Mouse (Mus musculus): ENCODE results near the gene Dcxr.
"Not testable (repeated sequence)": the region's sequence is repeated elsewhere in the genome, so short reads cannot be mapped to it uniquely, and the experiment has no call there.

Dcxr gene

DNA sequence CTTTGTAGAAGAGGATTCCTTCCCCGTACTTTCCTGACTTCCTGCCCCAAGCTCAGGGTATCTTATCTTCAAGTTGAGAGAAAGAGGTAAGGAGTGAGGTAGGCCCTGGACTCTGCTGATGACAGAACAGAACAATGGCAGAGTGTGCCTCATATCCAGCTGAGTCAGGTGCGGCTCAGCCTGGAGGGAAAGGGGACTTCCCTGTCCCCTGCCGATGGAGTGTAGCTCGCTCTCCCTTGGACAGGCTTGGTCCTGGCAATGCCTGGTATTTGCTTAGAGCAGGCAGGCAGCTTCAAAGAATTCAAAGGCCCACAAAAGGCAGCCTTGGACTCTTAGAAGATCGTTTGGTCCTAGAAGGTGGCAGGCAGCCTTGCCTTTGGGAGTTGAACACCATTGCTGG is 21.0 kb downstream of the Dcxr start:
- DNase-seq = no peak

DNA sequence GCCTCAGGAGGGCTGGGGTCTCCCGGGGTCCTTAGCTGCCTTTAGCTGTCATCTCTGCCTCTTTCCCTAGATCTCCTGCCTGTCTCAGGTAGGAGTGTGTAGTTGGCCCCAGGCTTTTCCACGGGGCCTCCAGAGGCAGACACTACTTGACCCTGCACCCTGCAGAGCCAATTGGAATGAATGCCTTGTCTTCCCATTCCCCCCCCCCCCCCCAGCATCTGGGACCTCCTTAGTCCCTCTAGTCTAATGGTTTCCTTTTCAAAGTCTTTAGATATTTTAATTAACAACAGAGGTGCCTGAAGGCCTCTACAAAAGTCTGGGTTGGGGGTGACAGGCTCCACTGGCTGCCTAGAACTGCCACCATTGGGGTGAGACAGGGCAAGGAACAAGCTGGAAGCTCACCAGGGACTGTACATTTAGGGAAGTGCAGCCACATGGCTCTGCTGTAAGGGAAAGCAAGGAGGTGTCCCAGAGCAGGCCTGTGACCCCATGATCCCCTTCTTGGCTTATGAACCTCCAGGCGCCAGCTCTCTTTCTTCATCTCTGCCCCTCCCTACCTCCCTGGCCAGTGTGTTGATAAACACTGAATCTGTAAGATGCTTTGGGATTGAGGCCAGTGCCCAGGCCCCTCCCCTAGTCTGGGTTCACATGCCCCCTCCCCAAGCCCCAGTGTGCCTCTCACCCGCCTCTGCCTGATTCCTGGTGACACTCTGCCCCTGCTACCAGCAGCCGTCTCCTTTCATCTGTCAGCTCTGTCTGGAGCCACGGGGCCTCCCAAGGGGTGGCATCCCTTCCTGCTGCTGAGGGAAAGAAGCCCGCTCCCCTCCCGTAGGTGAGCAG is 22.4 kb downstream of the Dcxr start:
- DNase-seq = no peak

- DNase-seq = no peak
Measured at GRCm38 (mm10) chr11:120703696-120704454, 23.2 kb downstream of the Dcxr start.

DNA sequence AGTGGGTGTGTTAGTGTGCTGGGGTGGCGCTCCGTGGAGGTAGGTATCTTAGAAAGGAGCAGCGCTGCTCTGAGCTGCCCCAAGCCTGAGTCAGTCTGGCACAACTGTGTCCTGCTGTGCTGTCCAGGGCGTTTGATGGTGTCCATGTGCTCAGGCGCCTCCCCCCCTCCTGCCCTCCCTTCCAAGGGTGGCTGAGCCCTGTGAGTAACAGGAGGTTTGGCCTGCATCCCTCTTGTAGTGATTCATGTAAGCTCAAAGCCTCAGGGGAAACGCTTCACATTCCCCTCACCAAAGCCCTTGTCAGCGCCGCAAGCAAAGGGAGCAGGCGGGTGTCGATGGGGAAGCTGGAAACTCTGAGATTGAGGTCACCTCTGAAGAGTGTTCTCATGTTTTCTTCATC is 29.3 kb downstream of the Dcxr start:
- DNase-seq = no peak

DNA sequence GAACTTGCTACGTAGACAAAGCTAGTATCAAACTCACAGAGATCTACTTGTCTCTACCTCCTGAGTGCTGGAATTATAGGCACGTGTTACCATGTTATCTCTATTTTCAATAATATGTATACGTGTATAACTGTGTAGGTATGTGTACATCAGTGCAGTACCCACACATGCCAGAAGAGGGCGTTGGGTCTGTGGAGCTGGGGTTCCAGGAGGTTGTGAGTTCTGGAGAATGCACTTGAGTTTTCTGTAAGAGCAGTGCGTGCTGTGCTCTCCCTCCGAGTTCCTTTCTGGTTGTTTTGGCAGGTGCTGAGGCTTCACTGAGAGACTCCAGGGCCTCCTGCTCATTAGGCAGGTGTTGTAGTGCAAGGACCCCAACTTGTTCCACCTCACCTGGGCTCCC is 30.5 kb downstream of the Dcxr start:
- no peak for DNase-seq

- no peak for DNase-seq
Measured at GRCm38 (mm10) chr11:120695641-120696040, 31.4 kb downstream of the Dcxr start.

DNA sequence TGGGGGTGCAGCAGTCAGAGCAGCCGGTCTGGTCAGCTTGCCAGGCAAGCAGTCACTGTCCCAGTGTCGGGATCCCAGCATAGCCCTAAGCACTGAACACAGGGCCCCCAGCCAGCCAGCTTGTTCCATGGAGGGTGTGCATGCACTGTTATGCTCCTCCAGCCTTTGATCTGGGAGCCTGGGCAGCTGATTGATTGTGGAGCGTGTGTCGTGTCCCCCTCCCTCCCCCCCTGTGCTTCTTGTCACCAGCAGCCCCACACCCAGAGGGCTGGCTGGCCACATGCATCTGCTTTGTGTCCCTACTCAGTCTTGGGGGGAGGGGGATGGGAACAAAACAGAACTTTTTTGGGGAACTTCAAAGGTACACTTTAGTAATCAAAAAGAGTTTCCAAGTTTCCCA is 31.9 kb downstream of the Dcxr start:
- DNase-seq = no peak

DNA sequence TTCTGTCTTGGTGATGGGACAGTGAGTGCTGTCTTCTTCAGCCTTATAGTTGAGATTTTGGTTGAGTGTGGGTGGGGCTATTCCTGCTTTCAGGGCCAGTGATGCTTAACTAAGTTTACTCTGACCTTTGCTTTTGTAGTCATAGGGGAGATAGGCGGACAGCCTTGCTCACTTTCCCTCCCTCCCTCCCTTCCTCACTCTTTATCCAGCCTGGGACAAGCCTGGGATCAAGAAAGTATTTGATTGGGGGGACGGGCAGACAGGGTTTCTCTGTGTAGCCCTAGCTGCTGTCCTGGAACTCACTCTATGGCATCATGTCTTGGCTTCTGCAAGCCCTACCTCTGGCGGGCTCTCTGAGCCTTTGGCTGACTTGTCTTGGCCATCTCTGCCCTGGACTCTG is 33.6 kb downstream of the Dcxr start:
- no peak for DNase-seq

DNA sequence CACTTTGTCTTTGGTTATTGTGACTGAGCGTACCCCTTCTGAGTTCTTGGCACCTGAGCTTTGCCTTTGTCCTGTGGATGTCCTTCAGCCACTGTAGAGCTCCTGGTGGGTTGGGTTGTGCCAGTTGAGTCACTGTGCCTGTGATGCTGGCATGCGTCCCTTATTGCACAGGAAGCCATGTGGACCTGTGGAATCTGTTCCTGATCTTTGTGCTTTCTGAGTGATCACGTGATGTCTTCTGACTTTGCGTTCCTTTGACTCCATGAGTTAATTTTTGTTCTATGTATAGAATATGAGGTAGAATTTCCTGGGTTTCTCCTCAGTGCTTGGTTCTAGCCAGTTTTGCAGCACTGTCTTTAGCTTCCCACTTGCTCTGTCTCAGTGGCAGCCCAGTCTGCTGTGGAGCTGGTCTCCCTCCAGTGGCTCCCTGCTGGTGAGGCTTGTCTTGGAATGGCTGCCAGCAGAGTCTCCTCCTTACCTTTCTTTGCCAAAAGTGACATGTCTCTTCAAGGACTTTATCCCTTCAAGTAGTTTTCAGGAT is 34.5 kb downstream of the Dcxr start:
- no peak for DNase-seq

DNA sequence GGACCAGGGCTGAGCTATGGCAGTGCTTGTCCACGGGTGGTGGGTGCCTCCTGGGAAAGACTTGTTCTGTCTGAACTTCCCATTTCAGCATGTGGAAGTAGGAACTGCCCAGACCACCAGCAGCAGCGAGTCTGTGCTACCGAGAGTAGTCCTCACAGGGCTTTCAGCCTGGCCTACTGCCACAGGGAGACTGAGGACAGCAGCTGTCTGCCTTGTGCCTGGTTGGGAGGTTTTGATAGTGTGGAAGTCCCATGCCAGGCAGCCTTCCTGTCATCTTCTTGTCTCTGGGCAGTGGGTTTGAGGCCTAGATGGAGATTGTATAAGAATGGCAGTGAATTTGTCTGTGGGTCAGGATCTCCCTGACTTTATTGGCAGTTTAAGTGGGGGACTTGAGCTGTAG is 37.7 kb downstream of the Dcxr start:
- DNase-seq = no peak

DNA sequence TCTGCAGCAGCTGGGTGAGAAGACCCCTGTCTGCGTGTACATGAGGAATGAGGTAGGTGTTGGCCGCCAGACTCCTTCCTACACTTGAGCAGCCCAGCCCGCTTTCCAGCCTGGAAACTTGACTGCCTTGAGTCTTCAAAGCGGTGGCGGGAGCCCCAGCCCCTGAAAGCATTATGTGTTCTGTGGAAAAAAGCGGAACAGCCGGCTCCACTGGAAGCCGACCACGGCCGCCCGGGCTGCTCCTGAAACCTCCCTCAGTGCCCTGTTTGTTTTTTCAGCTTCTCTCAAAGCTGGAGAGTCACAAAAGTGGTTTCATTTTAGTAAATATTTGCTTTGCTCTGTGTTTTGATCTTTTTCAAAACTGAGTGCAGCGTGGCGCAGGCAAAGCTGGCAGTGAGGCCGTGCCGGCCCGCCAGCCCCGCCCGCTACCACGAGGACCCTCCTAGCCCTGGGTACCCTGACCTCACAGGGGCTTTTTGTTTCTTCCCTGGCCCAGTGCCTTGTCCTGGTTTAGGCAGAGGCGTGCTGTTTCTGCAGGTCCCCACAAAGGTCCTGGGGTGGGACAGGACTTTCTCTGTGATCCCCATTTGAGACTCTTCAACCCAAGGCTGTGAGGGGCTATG is 40.3 kb downstream of the Dcxr start:
- no peak for DNase-seq

GRCm38 (mm10) chr11:120684660-120685059 is 42.4 kb downstream of the Dcxr start:
- DNase-seq = no peak

DNA sequence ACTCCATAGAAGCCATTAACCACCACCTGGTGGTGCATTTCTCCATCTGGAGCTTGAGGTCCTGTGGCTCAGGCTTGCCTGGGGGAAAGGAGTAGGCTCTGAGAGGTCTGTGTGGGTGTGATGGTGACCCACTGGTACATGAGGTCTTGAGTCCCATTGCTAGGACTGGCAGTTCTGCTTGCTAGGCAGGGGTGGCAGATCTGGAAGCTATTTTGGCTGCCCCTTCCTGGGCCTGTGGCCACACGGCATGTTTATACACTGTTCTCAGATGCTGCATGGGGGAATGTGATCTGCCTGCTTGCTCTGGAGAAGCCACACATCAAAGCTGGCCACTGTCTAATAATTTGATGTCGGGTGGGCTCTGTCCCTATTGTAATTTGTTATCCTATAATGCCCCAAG is 43.0 kb downstream of the Dcxr start:
- DNase-seq = no peak

- DNase-seq = no peak
Measured at GRCm38 (mm10) chr11:120683536-120683935, 43.5 kb downstream of the Dcxr start.

DNA sequence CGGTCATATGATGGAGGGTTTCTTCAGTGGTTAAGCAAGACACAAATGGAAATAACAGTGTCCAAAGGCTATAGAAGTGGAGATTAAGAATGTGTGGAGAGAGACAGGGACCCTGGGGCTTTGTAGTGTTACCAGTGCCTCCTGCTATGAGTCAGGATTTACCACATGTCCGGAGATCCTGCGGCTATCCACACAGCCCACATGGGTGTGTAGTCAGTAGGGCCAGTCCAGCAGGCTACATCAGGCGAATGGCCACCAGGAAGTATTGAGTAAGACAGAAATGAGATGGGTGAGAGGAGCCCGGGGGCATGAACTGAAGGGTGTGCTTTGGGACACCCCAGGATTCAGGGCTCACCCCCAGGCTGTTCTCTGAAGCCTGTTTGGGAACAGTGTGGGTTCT is 44.4 kb downstream of the Dcxr start:
- DNase-seq = no peak

GRCm38 (mm10) chr11:120679909-120680308 is 47.2 kb downstream of the Dcxr start:
- DNase-seq = no peak

DNA sequence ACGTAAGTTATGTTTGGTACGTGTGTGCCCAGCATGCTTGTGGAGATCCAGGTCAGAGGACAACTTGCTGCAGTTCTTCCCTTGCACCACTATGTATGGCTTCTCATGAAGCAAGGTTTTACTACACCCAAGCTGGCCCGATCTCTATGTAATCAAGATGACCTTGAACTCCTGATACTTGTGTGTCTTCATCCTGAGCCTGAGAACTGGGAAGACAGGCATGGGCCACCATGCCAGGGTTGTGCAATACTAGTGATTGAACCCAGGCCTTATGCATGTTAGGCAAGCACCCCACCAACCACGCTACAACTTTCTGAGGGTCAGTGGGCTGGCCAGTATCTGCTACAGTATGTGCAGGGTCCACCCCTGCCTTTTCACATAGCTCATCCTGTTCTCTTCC is 50.1 kb downstream of the Dcxr start:
- DNase-seq = no peak

DNA sequence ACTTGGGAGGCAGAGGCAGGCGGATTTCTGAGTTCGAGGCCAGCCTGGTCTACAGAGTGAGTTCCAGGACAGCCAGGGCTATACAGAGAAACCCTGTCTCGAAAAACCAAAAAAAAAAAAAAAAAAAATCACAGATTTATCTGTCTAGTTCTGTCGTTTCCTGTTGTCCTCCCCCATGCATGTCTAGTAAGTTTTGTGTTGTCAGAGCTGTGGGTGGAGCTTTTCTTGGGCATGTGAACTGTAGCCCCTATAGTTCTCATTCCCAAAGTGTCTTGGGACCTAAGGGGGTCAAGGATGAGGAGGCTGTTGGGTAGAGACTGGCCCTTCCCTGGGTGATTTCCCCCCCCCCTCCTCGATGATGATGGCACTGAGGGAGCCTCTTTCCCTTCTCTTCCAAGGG is 51.2 kb downstream of the Dcxr start:
- DNase-seq = not testable (repeated sequence)
